Mouse (Mus musculus) midbrain, embryonic 16.5 days (tissue): ENCODE measurements at regions not wholly inside any gene's neighbourhood (a gene's known extent, or its start where the extent isn't known, plus 50 kb on each side); places are given as distances from the start of the nearest gene placed in this dataset.

Experiments used
- ATAC-seq: fragments of 200-750 bp; cut with Nextera tagmentation; 2 replicates; pipeline ENCODE4 v1.8.0; 2017; ENCODE audit warnings: moderate TSS enrichment
- H3K27ac ChIP-seq: fragments of 300-500 bp; sonication (generic); 2 replicates; pipeline ENCODE4 v1.5.1; 2014; ENCODE audit warnings: mild to moderate bottlenecking, low read length, mixed read lengths
- H3K27me3 ChIP-seq: fragments of 300-500 bp; sonication (generic); 2 replicates; pipeline ENCODE4 v1.6.1; 2014; ENCODE audit warnings: low read depth, low read length, mixed read lengths; ENCODE audit not compliant: control insufficient read depth, insufficient read depth
- H3K36me3 ChIP-seq: fragments of 300-500 bp; sonication (generic); 2 replicates; pipeline ENCODE4 v1.6.1; 2014; ENCODE audit warnings: mild to moderate bottlenecking, low read length, moderate library complexity, mixed read lengths; ENCODE audit not compliant: control insufficient read depth, insufficient read depth
- H3K4me1 ChIP-seq: fragments of 300-500 bp; sonication (generic); 2 replicates; pipeline ENCODE4 v1.6.1; 2014; ENCODE audit warnings: mild to moderate bottlenecking, low read length, mixed read lengths; ENCODE audit not compliant: control insufficient read depth, insufficient read depth
- H3K4me2 ChIP-seq: fragments of 300-500 bp; sonication (generic); 2 replicates; pipeline ENCODE4 v1.6.1; 2014; ENCODE audit warnings: mild to moderate bottlenecking, low read length, mixed read lengths
- H3K4me3 ChIP-seq: fragments of 300-500 bp; sonication (generic); 2 replicates; pipeline ENCODE4 v1.5.1; 2014; ENCODE audit warnings: low read depth, mild to moderate bottlenecking, low read length, moderate library complexity, mixed read lengths
- H3K9ac ChIP-seq: fragments of 300-500 bp; sonication (generic); 2 replicates; pipeline ENCODE4 v1.6.1; 2014; ENCODE audit warnings: low read depth, low read length, mixed read lengths
- H3K9me3 ChIP-seq: fragments of 300-500 bp; sonication (generic); replicated peaks from 2 replicates; pipeline ENCODE4 v1.6.1; 2014; ENCODE audit warnings: mild to moderate bottlenecking, low read length, mixed read lengths; ENCODE audit not compliant: control insufficient read depth, poor library complexity, severe bottlenecking
- WGBS: fragments of 180-500 bp; shearing (Covaris S2); extraction: QIAGEN DNeasy Blood & Tissue Kit; methylation state at CpG from one replicate; pipeline ENCODE4 v1.1.7; 2014; 5-methylcytosine and 5-hydroxymethylcytosine counted together

DNA sequence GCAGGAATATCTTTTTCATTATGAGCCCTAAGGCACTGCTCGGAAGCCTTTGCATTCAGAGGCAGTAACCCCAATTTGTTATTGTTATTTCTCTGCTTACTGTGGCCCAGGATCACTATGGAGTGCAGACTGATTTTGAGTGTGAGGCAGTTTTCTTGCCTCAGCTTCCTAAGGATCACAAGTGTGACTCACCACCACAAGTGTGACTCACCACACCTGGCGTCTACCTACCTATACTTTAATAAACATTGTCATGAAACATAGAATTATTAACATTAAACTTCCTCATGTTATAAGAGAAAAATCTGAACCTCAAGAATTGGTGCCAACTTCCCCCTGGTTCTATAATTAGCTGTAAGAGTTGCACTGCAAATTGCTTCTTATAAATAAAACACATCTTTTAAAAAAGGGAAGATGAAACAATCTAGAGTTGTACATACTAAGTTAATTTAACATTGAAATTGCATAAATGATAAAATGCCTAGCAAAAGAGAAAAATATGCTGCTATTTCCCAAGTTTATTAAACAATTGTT is 52.4 kb upstream of the Cdkn2b start:
- no peak for ATAC-seq
- Histone ChIP-seq H3K9me3 (no peaks in the 10 kb centered on the region), H3K36me3 (no peaks in the 10 kb centered on the region), H3K4me1 (no peaks in the 10 kb centered on the region), H3K4me3 (no peak overlapping the region), H3K27ac (no peak overlapping the region), H3K9ac (no peak overlapping the region), H3K27me3 (no peaks in the 10 kb centered on the region), H3K4me2 (no peak overlapping the region)
- WGBS: 73% methylated on average over 2 of the region's 2 CpGs

DNA sequence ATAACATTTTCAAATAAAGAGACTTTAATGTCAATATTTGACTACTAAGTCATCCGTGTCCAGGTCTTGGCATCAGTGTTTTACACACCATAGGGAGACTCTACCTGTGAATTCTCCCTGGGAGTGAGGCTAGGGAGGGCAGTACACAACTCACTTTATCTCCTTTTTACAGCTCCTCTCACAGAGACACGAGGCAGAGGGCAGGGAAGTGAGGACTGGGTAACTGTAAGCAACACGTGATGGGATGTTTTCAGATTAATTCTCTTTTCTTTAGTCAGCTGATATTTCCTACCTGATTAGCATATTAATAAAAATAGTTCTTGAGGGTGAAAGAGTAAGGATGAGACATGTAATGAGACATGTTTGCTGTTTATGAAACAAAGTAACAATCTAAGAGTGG is 51.8 kb upstream of the Cdkn2b start:
- no peak overlapping the region for H3K4me2 ChIP-seq

DNA sequence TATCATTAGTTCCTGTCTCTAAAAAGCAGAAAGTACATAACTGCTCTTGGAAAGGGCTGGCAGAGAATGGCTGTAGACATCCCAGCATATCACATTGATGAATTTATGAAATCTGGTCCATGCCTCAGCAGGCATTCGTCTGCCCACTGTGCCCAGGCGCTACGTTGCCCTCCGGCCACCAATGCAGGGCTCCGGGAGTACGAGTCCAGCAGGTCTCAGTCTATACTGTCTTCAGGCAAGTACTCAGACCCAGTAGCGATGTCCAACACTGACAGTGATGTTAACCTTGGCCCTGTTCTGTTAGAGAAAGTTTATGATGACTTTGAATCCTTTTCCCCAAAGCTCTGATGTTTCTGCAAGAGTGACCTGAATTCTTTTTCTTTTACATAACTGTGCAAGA is 50.5 kb upstream of the Cdkn2b start:
- H3K27me3 ChIP-seq: no peaks in the 10 kb centered on the region
- H3K27ac ChIP-seq: no peak overlapping the region
- ATAC-seq: no peak
- 92% methylated on average over 7 of the region's 7 CpGs for WGBS
- H3K9me3 ChIP-seq: no peaks in the 10 kb centered on the region
- H3K4me1 ChIP-seq: no peaks in the 10 kb centered on the region
- no peak overlapping the region for H3K4me3 ChIP-seq
- no peaks in the 10 kb centered on the region for H3K36me3 ChIP-seq
- H3K4me2 ChIP-seq: no peak overlapping the region
- no peak overlapping the region for H3K9ac ChIP-seq

More for the DNA sequence above, 51.8 kb upstream of the Cdkn2b start:
- H3K27me3 ChIP-seq: no peaks in the 10 kb centered on the region
- H3K9ac ChIP-seq: no peak overlapping the region
- H3K27ac ChIP-seq: no peak overlapping the region
- ATAC-seq: no peak
- no peaks in the 10 kb centered on the region for H3K9me3 ChIP-seq
- 56% methylated on average over 3 of the region's 3 CpGs for WGBS
- no peak overlapping the region for H3K4me3 ChIP-seq
- no peaks in the 10 kb centered on the region for H3K36me3 ChIP-seq
- no peaks in the 10 kb centered on the region for H3K4me1 ChIP-seq
